Mouse (Mus musculus) heart, embryonic 10.5 days (tissue): ENCODE measurements around the gene Armc3. TPM values are rescaled to one million over a fixed set of nuclear protein-coding genes. Genes with fewer than 3 reads are reported as not detected.

Experiments
- DNase-seq: peaks from one replicate; pipeline ENCODE4 v3.0.0-alpha.2; 2017; ENCODE audit warnings: low spot score
- H3K27ac ChIP-seq: fragments of 300-500 bp; sonication (generic); 2 replicates; pipeline ENCODE4 v1.5.1; 2016; ENCODE audit warnings: mild to moderate bottlenecking
- H3K27me3 ChIP-seq: fragments of 300-500 bp; sonication (generic); 2 replicates; pipeline ENCODE4 v1.6.1; 2016; ENCODE audit warnings: mild to moderate bottlenecking; ENCODE audit not compliant: poor library complexity, insufficient read depth, severe bottlenecking
- H3K36me3 ChIP-seq: fragments of 300-500 bp; sonication (generic); 2 replicates; pipeline ENCODE4 v1.6.1; 2016; ENCODE audit warnings: mild to moderate bottlenecking, moderate library complexity
- H3K4me1 ChIP-seq: fragments of 300-500 bp; sonication (generic); 2 replicates; pipeline ENCODE4 v1.6.1; 2016; ENCODE audit warnings: mild to moderate bottlenecking
- H3K4me3 ChIP-seq: fragments of 300-500 bp; sonication (generic); 2 replicates; pipeline ENCODE4 v1.5.1; 2016; ENCODE audit warnings: mild to moderate bottlenecking, moderate library complexity
- H3K9me3 ChIP-seq: fragments of 300-500 bp; sonication (generic); 2 replicates; pipeline ENCODE4 v1.6.1; 2016; ENCODE audit warnings: mild to moderate bottlenecking, moderate library complexity
- WGBS: fragments of 180-500 bp; shearing (Covaris S2); methylation state at CpG from one replicate; pipeline ENCODE4 v1.1.7; 2016; 5-methylcytosine and 5-hydroxymethylcytosine counted together
- polyA plus RNA-seq: library from polyadenylated mRNA; unstranded; fragments of >200 nt; fragmentation: Nextera tagmentation; extraction: Ambion mirVana; gene quantifications from 2 replicates; pipeline ENCODE4 v1.2.1, GENCODE M21; 2016

The Armc3 gene
- 0.05 and 0.15 TPM in 2 replicates for polyA plus RNA-seq

DNA sequence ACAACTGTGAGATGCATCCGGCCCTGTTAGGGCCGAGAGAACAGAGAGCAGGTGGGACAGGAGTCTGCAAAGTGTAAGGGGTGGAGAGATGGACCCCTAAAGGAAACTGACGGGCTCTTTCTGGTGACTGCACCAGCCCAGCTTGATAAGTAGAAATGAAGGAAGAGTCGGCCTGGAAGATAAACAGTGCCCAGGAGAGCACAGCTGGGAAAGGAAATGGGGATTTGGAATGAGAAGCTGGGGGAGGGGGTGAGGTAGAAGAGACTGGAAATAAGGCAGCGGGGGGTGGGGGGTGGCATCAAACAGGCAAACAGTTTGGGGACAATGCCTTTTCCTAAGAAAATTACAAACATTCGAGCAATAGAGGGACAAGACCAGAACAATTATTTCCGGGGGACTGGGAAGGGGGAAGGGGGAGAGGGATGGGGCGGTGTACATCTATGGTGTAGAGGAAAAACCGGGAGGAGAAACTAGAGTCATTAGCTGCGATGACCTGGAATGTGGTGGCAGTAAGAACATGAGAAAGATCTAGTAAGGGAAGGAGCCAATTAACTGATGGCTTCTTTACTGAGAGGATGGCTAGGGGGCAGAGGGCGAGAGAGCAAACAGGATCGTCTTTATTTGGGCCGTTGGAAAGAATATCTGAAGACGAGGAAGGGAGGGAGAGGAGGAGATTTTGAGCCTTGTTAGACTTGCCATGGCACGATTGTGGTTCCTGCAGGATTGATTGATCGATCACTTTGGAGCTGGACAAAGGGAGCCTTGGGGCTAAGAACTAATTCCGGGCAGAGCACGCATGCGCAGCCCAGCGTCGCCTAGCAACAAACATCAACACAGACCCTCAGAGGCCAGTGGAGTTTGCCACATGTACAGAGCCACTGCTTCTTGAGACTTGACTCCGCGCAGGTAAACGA, at the start of gene Armc3:
TSS of gene Armc3 (plus strand) at position 851 of the 914 bp plus-strand sequence.
- Histone ChIP-seq H3K4me1 (peaks cover 8% of the 10 kb centered on the region; the same call in 1 of the 2 replicates), H3K36me3 (no peaks in the 10 kb centered on the region), H3K4me3 (peak within 1 kb of the TSS; percentile 64), H3K27ac (peak within 1 kb of the TSS; percentile 87), H3K9me3 (no peaks in the 10 kb centered on the region), H3K27me3 (no peaks in the 10 kb centered on the region)
- WGBS, result 23% methylated on average over 24 of the region's 24 CpGs
- DNase-seq, result peak; percentile 89

- H3K9me3 ChIP-seq, result no peaks in the 10 kb centered on the region
- no peaks in the 10 kb centered on the region for H3K36me3 ChIP-seq
- H3K4me3 ChIP-seq, result no peak overlapping the region
- no peak for DNase-seq
- H3K27ac ChIP-seq, result no peak overlapping the region
- H3K4me1 ChIP-seq, result no peaks in the 10 kb centered on the region
- 73% methylated on average over 1 of the region's 1 CpGs for WGBS
- no peaks in the 10 kb centered on the region for H3K27me3 ChIP-seq
Observed at GRCm38 (mm10) chr2:19152687-19153086, 46.4 kb upstream of the Armc3 start.

DNA sequence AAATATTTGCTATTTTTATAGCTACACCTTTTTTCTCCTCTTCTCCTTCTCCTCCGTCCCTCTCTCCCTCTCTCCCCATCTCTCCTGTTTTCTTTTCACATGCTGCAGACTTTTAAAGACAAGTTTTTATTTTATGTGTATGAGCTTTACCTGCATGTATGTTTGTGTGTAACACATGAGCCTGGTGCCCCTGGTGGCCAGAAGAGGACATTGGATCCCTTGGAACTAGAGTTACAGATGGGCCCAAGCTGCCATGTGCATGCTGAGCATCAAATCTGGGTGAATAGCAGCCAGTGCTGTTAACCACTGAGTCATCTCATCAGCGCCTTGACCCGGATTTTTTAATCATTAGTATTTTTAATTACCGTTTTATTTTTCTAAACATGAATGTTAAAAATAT, 42.9 kb upstream of the Armc3 start:
- Histone ChIP-seq H3K36me3 (no peaks in the 10 kb centered on the region), H3K4me3 (no peak overlapping the region), H3K27ac (no peak overlapping the region), H3K9me3 (no peaks in the 10 kb centered on the region), H3K4me1 (peaks cover 4% of the 10 kb centered on the region; the same call in 1 of the 2 replicates), H3K27me3 (no peaks in the 10 kb centered on the region)
- WGBS, result 63% methylated on average over 4 of the region's 4 CpGs
- DNase-seq, result no peak

GRCm38 (mm10) chr2:19159539-19159938, 39.6 kb upstream of the Armc3 start:
- Histone ChIP-seq H3K27ac (no peak overlapping the region), H3K27me3 (no peaks in the 10 kb centered on the region), H3K4me3 (no peak overlapping the region), H3K36me3 (no peaks in the 10 kb centered on the region), H3K9me3 (no peaks in the 10 kb centered on the region), H3K4me1 (peaks cover 4% of the 10 kb centered on the region; the same call in 1 of the 2 replicates)
- 72% methylated on average over 5 of the region's 5 CpGs for WGBS
- no peak for DNase-seq

- Histone ChIP-seq H3K27me3 (no peaks in the 10 kb centered on the region), H3K4me3 (no peak overlapping the region), H3K9me3 (no peaks in the 10 kb centered on the region), H3K4me1 (peaks cover 4% of the 10 kb centered on the region; the same call in 1 of the 2 replicates), H3K36me3 (no peaks in the 10 kb centered on the region), H3K27ac (no peak overlapping the region)
- no peak for DNase-seq
- 22% methylated on average over 8 of the region's 8 CpGs for WGBS
Observed at GRCm38 (mm10) chr2:19160368-19161114, 38.6 kb upstream of the Armc3 start.

DNA sequence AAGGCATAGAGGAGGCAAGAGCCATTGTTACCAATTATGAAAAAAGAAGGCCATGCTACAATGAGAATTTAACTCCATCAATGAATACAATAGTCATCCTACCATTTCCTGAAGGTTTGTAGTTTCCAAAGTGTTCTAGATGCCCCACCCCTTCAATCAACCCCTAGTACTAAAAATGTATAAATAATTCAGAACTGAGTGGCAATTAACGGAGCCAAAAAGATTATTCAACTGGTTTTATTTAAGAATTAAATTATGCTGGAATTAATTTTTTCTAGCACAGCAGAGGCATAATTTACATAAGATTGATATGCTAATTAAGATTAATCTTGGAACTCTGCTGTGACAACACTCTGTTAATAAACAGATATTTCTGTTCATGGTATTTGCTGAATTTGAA, 34.9 kb upstream of the Armc3 start:
- H3K4me3 ChIP-seq, result no peak overlapping the region
- H3K4me1 ChIP-seq, result peaks cover 4% of the 10 kb centered on the region; the same call in 1 of the 2 replicates
- H3K36me3 ChIP-seq, result no peaks in the 10 kb centered on the region
- H3K27ac ChIP-seq, result no peak overlapping the region
- WGBS, result 92% methylated on average over 1 of the region's 1 CpGs
- H3K27me3 ChIP-seq, result no peaks in the 10 kb centered on the region
- DNase-seq, result no peak
- H3K9me3 ChIP-seq, result no peaks in the 10 kb centered on the region

DNA sequence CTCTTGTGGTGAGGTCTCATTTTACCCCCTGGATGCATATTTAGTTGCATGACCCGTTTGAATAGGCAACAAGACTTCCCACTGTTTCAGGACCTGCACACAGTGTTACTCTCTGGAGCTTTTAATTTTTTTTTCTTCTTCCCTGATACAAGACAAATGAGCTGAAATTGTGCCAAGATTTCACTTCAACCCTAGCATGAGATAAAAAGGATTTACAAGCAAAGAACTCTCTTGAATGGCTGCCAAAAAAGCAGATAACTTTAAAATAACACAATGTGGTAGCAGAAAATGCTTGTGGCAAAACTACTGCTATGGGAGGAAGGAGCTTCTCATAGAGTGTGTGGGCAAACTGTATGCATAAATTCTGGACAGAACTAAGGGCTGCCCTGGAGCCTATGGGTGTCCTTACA, 22.3 kb upstream of the Armc3 start:
- H3K27ac ChIP-seq, result no peak overlapping the region
- no peak overlapping the region for H3K4me3 ChIP-seq
- H3K9me3 ChIP-seq, result no peaks in the 10 kb centered on the region
- no peaks in the 10 kb centered on the region for H3K36me3 ChIP-seq
- DNase-seq, result no peak
- no peaks in the 10 kb centered on the region for H3K4me1 ChIP-seq
- WGBS, result 25% methylated on average over 1 of the region's 1 CpGs
- no peaks in the 10 kb centered on the region for H3K27me3 ChIP-seq

DNA sequence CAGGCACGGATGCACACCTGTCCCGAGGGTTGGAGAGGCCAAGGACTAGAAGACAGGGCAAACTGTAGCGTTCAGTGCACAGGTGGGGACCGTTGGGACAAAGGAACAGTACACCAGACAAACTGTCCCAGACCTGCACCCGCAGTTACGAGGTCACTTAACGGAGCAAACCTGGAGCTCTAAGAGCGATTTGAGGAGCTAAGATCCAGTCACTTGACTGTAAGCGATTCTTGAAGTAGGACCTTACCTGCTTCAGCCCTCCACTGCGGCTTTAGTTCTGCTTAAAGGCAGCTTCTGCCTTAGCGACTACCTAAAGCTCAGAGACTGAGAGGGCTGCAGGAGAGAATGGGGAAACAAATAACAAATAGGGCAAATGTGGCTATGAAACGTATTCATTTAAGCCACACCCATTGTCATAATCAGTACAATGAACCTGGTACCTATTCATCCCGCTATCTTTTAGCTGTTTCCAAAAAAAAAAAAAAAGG, 308 bp downstream of the Armc3 start:
- H3K4me3 ChIP-seq, result peak overlapping the region; percentile 64
- no peaks in the 10 kb centered on the region for H3K9me3 ChIP-seq
- no peak for DNase-seq
- no peaks in the 10 kb centered on the region for H3K36me3 ChIP-seq
- H3K4me1 ChIP-seq, result peaks cover 8% of the 10 kb centered on the region; the same call in 1 of the 2 replicates
- 32% methylated on average over 13 of the region's 13 CpGs for WGBS
- H3K27me3 ChIP-seq, result no peaks in the 10 kb centered on the region
- peak overlapping the region; percentile 87; the same call in 1 of the 2 replicates for H3K27ac ChIP-seq

DNA sequence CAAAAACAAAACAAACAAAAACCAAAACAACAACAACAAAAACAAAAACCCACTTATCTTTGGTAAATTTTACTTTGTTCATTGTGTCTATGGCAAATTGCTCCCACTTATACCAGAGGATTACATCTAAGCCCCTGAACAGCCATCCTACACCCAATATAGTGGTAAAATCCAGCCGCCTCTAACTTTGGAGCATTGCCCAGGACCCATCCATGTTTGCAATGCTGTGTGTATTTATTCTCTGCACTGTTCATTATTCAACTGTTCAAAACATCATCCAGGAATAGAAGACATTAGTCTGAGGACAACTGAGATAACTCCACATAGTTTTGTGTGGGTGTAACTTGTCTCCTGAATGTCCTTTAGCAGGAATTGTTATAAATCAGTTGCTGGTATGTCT, 1.0 kb downstream of the Armc3 start:
- WGBS, result 91% methylated on average over 1 of the region's 1 CpGs
- no peak overlapping the region for H3K27ac ChIP-seq
- H3K4me1 ChIP-seq, result peaks cover 8% of the 10 kb centered on the region; the same call in 1 of the 2 replicates
- H3K4me3 ChIP-seq, result no peak overlapping the region
- DNase-seq, result no peak
- no peaks in the 10 kb centered on the region for H3K36me3 ChIP-seq
- no peaks in the 10 kb centered on the region for H3K27me3 ChIP-seq
- no peaks in the 10 kb centered on the region for H3K9me3 ChIP-seq

GRCm38 (mm10) chr2:19201682-19202081, 2.6 kb downstream of the Armc3 start:
- H3K27me3 ChIP-seq, result no peaks in the 10 kb centered on the region
- 86% methylated on average over 2 of the region's 2 CpGs for WGBS
- no peak overlapping the region for H3K27ac ChIP-seq
- H3K36me3 ChIP-seq, result no peaks in the 10 kb centered on the region
- peaks cover 8% of the 10 kb centered on the region; the same call in 1 of the 2 replicates for H3K4me1 ChIP-seq
- no peaks in the 10 kb centered on the region for H3K9me3 ChIP-seq
- no peak overlapping the region for H3K4me3 ChIP-seq
- no peak for DNase-seq

- 77% methylated on average over 5 of the region's 5 CpGs for WGBS
- H3K36me3 ChIP-seq, result no peaks in the 10 kb centered on the region
- no peak for DNase-seq
- H3K9me3 ChIP-seq, result peaks cover 4% of the 10 kb centered on the region; the same call in 1 of the 2 replicates
- H3K27ac ChIP-seq, result no peak overlapping the region
- no peaks in the 10 kb centered on the region for H3K4me1 ChIP-seq
- H3K4me3 ChIP-seq, result no peak overlapping the region
- H3K27me3 ChIP-seq, result no peaks in the 10 kb centered on the region
Observed at GRCm38 (mm10) chr2:19234305-19234704, 35.2 kb downstream of the Armc3 start.

GRCm38 (mm10) chr2:19235193-19235592, 36.1 kb downstream of the Armc3 start:
- WGBS, result 85% methylated on average over 2 of the region's 2 CpGs
- Histone ChIP-seq H3K9me3 (peaks cover 4% of the 10 kb centered on the region; the same call in 1 of the 2 replicates), H3K27ac (no peak overlapping the region), H3K36me3 (no peaks in the 10 kb centered on the region), H3K27me3 (no peaks in the 10 kb centered on the region), H3K4me3 (no peak overlapping the region), H3K4me1 (no peaks in the 10 kb centered on the region)
- no peak for DNase-seq

- Histone ChIP-seq H3K9me3 (peaks cover 4% of the 10 kb centered on the region; the same call in 1 of the 2 replicates), H3K4me1 (no peaks in the 10 kb centered on the region), H3K27ac (no peak overlapping the region), H3K27me3 (no peaks in the 10 kb centered on the region), H3K36me3 (no peaks in the 10 kb centered on the region), H3K4me3 (no peak overlapping the region)
- WGBS, result 75% methylated on average over 4 of the region's 4 CpGs
- no peak for DNase-seq
Observed at GRCm38 (mm10) chr2:19235614-19236013, 36.5 kb downstream of the Armc3 start.
